Mouse (Mus musculus) embryonic fibroblast, embryonic 13.5 days (primary cell): ENCODE results near the gene Acvr1b.

Source experiments
- CTCF ChIP-seq: IDR thresholded peaks from 2 replicates; pipeline ENCODE4 v1.5.1; 2011; ENCODE audit warnings: mild to moderate bottlenecking, control low read depth, low read length, moderate library complexity, borderline replicate concordance; ENCODE audit not compliant: insufficient read depth
- POLR2A ChIP-seq: IDR thresholded peaks from 2 replicates; pipeline ENCODE4 v1.6.1; 2011; ENCODE audit warnings: low read depth, mild to moderate bottlenecking, control low read depth, low read length, moderate library complexity

DNA sequence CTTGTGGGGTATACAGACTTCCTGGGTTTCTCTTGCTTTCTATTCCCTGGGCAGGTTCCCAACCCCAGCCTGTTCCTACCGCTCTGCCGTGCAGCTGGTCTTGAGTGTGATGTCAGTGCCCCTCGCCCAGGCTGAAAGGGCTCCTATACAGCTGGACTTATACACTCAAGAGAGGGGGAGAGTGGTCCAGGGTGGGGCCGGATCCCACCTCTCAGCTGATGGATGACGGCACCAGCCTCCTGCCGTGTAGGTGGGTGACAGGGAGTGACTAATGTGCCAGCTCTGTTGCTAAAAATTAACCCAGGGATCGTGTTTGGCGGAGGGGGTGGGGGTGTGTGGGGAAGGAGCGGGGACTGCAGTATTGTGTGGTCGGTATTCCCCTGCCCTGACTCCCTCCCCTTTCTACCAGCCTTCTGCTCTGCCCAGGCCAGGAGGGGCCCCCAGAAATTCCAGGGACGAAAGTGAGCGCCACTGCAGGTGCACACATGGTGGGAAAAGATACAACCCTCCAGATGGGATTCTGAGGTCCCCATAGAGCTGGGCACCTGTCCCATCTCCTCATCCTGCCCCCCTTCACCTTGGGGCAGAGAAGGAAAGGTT lies 62.0 kb downstream of the Acvr1b start:
- TF ChIP-seq CTCF (no peak), POLR2A (no peak)
